Mouse (Mus musculus) lung, adult 2 months (tissue): ENCODE data around the gene Robo3.

Experiments used
- CTCF ChIP-seq: fragments of 200-500 bp; IDR thresholded peaks from 2 replicates; pipeline ENCODE4 v1.5.1; 2011; ENCODE audit warnings: mild to moderate bottlenecking, low read length, control low read depth; ENCODE audit not compliant: insufficient read depth
- POLR2A ChIP-seq: fragments of 200-500 bp; IDR thresholded peaks from 2 replicates; pipeline ENCODE4 v1.6.1; 2011; ENCODE audit warnings: low read depth, mild to moderate bottlenecking, control low read depth, low read length, borderline replicate concordance; ENCODE audit errors: extremely low read depth

GRCm38 (mm10) chr9:37390891-37391290 is 42.2 kb downstream of the Robo3 start:
- TF ChIP-seq CTCF, result no peak
- TF ChIP-seq POLR2A, result no peak
